Mouse (Mus musculus): ENCODE data around the gene Sfxn3. TPM values are rescaled to one million over a fixed set of nuclear protein-coding genes. Genes with fewer than 3 reads are reported as not detected.
A peak's percentile ranks its signal among the peaks of the same experiment; 100 is the strongest.

Sfxn3 gene
- polyA plus RNA-seq, 1 experiment: 20.7 TPM

DNA sequence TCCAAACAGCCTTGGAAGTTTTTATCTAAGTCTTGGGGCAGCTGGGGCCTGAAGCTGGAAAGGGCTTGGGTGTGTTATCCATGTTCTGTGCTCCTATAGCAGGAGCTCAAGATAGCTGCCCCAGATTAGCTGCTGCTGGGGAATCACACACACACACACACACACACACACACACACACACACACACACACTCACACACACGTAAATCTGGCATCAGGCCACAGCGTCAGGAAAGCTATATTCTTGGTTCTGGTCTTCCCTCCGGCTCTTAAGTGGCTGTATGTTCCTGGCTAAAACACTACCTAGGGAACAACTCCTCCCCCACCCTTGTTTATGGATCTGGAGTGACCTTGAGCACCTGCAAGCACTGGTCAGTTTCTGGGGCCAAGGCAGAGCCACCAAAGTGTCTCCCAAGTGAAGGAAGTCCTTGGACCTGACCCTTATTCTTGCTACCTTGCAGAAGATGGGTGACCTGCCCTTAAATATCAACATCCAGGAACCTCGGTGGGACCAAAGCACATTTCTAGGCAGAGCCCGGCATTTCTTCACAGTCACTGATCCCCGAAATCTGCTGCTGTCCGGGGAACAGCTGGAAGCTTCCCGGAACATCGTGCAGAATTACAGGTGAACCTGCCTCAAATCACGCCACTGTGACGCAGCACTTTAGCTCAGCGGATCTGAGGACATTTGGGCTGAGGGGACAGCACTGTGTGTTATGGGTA is 1.5 kb downstream of the Sfxn3 start:
- Histone ChIP-seq H3K27ac (ENCODE audit: control insufficient read depth, insufficient read depth, low read depth, low read length) (peak overlapping the region; percentile 73), H3K4me1 (ENCODE audit: control insufficient read depth, insufficient read depth, low read length) (peaks cover 24% of the 10 kb centered on the region), H3K36me3 (ENCODE audit: control insufficient read depth, insufficient read depth, low read length) (no peaks in the 10 kb centered on the region), H3K4me3 (ENCODE audit: control insufficient read depth, low read depth, low read length) (no peak overlapping the region; the same call in 1 of the 2 replicates), H3K27me3 (ENCODE audit: control insufficient read depth, insufficient read depth, low read length) (no peaks in the 10 kb centered on the region)
- TF ChIP-seq CTCF (IDR thresholded peaks at IDR 0.05; ENCODE audit: control insufficient read depth, insufficient read depth, insufficient replicate concordance, low read depth, low read length) (no peak), POLR2A (IDR thresholded peaks at IDR 0.05; ENCODE audit: control insufficient read depth, low read depth, low read length) (no peak)

- H3K27me3 ChIP-seq (ENCODE audit: control insufficient read depth, insufficient read depth, low read length): no peaks in the 10 kb centered on the region
- H3K4me1 ChIP-seq (ENCODE audit: control insufficient read depth, insufficient read depth, low read length): peaks cover 24% of the 10 kb centered on the region
- no peak for TF ChIP-seq POLR2A (IDR thresholded peaks at IDR 0.05; ENCODE audit: control insufficient read depth, low read depth, low read length)
- TF ChIP-seq CTCF (IDR thresholded peaks at IDR 0.05; ENCODE audit: control insufficient read depth, insufficient read depth, insufficient replicate concordance, low read depth, low read length): no peak
- H3K36me3 ChIP-seq (ENCODE audit: control insufficient read depth, insufficient read depth, low read length): no peaks in the 10 kb centered on the region
- no peak overlapping the region for H3K27ac ChIP-seq (ENCODE audit: control insufficient read depth, insufficient read depth, low read depth, low read length)
- no peak overlapping the region for H3K4me3 ChIP-seq (ENCODE audit: control insufficient read depth, low read depth, low read length)
These were observed 2.2 kb downstream of the Sfxn3 start for GRCm38 (mm10) chr19:45049523-45049922.

GRCm38 (mm10) chr19:45053451-45053850 is 6.1 kb downstream of the Sfxn3 start:
- no peaks in the 10 kb centered on the region for H3K36me3 ChIP-seq (ENCODE audit: control insufficient read depth, insufficient read depth, low read length)
- no peak overlapping the region for H3K4me3 ChIP-seq (ENCODE audit: control insufficient read depth, low read depth, low read length)
- no peaks in the 10 kb centered on the region for H3K27me3 ChIP-seq (ENCODE audit: control insufficient read depth, insufficient read depth, low read length)
- H3K27ac ChIP-seq (ENCODE audit: control insufficient read depth, insufficient read depth, low read depth, low read length): no peak overlapping the region
- peaks cover under 1% of the 10 kb centered on the region; the same call in 1 of the 2 replicates for H3K4me1 ChIP-seq (ENCODE audit: control insufficient read depth, insufficient read depth, low read length)
- no peak for TF ChIP-seq POLR2A (IDR thresholded peaks at IDR 0.05; ENCODE audit: control insufficient read depth, low read depth, low read length)
- TF ChIP-seq CTCF (IDR thresholded peaks at IDR 0.05; ENCODE audit: control insufficient read depth, insufficient read depth, insufficient replicate concordance, low read depth, low read length): no peak

GRCm38 (mm10) chr19:45054892-45055690 is 7.8 kb downstream of the Sfxn3 start:
- H3K27me3 ChIP-seq (ENCODE audit: control insufficient read depth, insufficient read depth, low read length): no peaks in the 10 kb centered on the region
- no peak for TF ChIP-seq POLR2A (IDR thresholded peaks at IDR 0.05; ENCODE audit: control insufficient read depth, low read depth, low read length)
- no peak overlapping the region for H3K4me3 ChIP-seq (ENCODE audit: control insufficient read depth, low read depth, low read length)
- no peak overlapping the region for H3K27ac ChIP-seq (ENCODE audit: control insufficient read depth, insufficient read depth, low read depth, low read length)
- no peaks in the 10 kb centered on the region for H3K36me3 ChIP-seq (ENCODE audit: control insufficient read depth, insufficient read depth, low read length)
- H3K4me1 ChIP-seq (ENCODE audit: control insufficient read depth, insufficient read depth, low read length): peaks cover 3% of the 10 kb centered on the region

DNA sequence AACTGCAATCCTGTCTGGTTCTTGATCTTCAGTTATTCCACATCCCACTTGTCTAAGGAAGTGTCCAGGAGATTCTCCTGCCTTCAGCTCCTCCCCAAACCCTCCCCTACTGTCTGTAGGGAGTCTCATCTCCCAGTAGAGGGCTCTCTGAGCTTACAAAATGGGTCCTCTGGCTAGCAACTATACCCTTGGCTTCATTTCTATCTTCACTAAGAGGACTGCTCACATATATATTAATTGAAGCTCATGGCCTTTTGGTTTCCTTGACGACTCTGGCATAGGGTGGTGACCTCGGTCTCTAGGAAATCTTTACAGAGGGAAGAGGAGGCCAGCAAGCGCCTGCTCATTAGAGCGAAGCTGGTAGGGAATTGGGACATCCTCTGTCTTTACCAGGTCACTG is 9.1 kb downstream of the Sfxn3 start:
- H3K4me1 ChIP-seq (ENCODE audit: control insufficient read depth, insufficient read depth, low read length): peaks cover 3% of the 10 kb centered on the region
- no peak overlapping the region; the same call in 1 of the 2 replicates for H3K27ac ChIP-seq (ENCODE audit: control insufficient read depth, insufficient read depth, low read depth, low read length)
- H3K27me3 ChIP-seq (ENCODE audit: control insufficient read depth, insufficient read depth, low read length): no peaks in the 10 kb centered on the region
- TF ChIP-seq CTCF (IDR thresholded peaks at IDR 0.05; ENCODE audit: control insufficient read depth, insufficient read depth, insufficient replicate concordance, low read depth, low read length) (no peak), POLR2A (IDR thresholded peaks at IDR 0.05; ENCODE audit: control insufficient read depth, low read depth, low read length) (no peak)
- no peaks in the 10 kb centered on the region for H3K36me3 ChIP-seq (ENCODE audit: control insufficient read depth, insufficient read depth, low read length)
- no peak overlapping the region for H3K4me3 ChIP-seq (ENCODE audit: control insufficient read depth, low read depth, low read length)

GRCm38 (mm10) chr19:45056908-45057698 is 9.8 kb downstream of the Sfxn3 start:
- no peak overlapping the region for H3K4me3 ChIP-seq (ENCODE audit: control insufficient read depth, low read depth, low read length)
- H3K27ac ChIP-seq (ENCODE audit: control insufficient read depth, insufficient read depth, low read depth, low read length): peak overlapping the region; percentile 75
- H3K27me3 ChIP-seq (ENCODE audit: control insufficient read depth, insufficient read depth, low read length): no peaks in the 10 kb centered on the region
- TF ChIP-seq CTCF (IDR thresholded peaks at IDR 0.05; ENCODE audit: control insufficient read depth, insufficient read depth, insufficient replicate concordance, low read depth, low read length) (no peak), POLR2A (IDR thresholded peaks at IDR 0.05; ENCODE audit: control insufficient read depth, low read depth, low read length) (no peak)
- peaks cover 3% of the 10 kb centered on the region for H3K4me1 ChIP-seq (ENCODE audit: control insufficient read depth, insufficient read depth, low read length)
- no peaks in the 10 kb centered on the region for H3K36me3 ChIP-seq (ENCODE audit: control insufficient read depth, insufficient read depth, low read length)

DNA sequence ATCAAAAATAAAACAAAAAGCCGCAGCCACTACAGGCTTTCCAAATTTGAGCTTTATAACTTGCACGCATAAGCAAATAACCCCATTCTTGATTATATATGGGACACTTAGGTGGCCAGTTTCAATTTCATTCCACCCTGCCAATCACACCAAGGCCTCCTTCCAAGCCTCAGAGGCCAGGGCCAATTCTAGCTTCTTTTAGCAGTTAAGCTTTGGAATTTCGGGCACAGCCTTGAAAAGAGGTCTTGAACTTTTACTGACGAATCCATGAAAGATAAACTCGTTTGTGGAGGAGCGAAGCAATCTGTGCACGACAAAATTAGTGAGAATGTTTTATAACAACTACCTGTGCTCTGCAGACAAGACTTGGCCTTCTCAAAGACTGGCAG is 10.4 kb downstream of the Sfxn3 start:
- TF ChIP-seq CTCF (IDR thresholded peaks at IDR 0.05; ENCODE audit: control insufficient read depth, insufficient read depth, insufficient replicate concordance, low read depth, low read length) (no peak), POLR2A (IDR thresholded peaks at IDR 0.05; ENCODE audit: control insufficient read depth, low read depth, low read length) (no peak)
- H3K36me3 ChIP-seq (ENCODE audit: control insufficient read depth, insufficient read depth, low read length): no peaks in the 10 kb centered on the region
- H3K4me1 ChIP-seq (ENCODE audit: control insufficient read depth, insufficient read depth, low read length): peaks cover 3% of the 10 kb centered on the region
- peak overlapping the region; percentile 71; the same call in 1 of the 2 replicates for H3K27ac ChIP-seq (ENCODE audit: control insufficient read depth, insufficient read depth, low read depth, low read length)
- H3K4me3 ChIP-seq (ENCODE audit: control insufficient read depth, low read depth, low read length): peak overlapping the region; percentile 78; the same call in 1 of the 2 replicates
- no peaks in the 10 kb centered on the region for H3K27me3 ChIP-seq (ENCODE audit: control insufficient read depth, insufficient read depth, low read length)

All from testis, adult 2 months (tissue).